Mouse (Mus musculus) gastrocnemius, adult 2 months (tissue): ENCODE data around the gene Megf11. TPM values are rescaled to one million over a fixed set of nuclear protein-coding genes. Genes with fewer than 3 reads are reported as not detected.
A peak's percentile ranks its signal among the peaks of the same experiment; 100 is the strongest.

Source experiments
- DNase-seq: peaks from one replicate; pipeline ENCODE4 v3.0.0; 2022
- H3K27ac ChIP-seq: fragments of 200-600 bp; 2 replicates; pipeline ENCODE4 v1.8.1; 2022; ENCODE audit warnings: mild to moderate bottlenecking
- H3K4me3 ChIP-seq: fragments of 200-600 bp; 2 replicates; pipeline ENCODE4 v1.8.1; 2022; ENCODE audit warnings: mild to moderate bottlenecking, moderate library complexity
- CTCF ChIP-seq: fragments of 200-600 bp; IDR thresholded peaks from 2 replicates; pipeline ENCODE4 v1.8.1; 2022; ENCODE audit warnings: antibody characterized with exemption, mild to moderate bottlenecking, moderate library complexity
- intact Hi-C: fragments of 180-260 bp; cut with DNase I; formaldehyde crosslinking; loops from one replicate; pipeline ENCODE4 v1.15.1; 2025
- total RNA-seq, 2 experiments: library from RNA; stranded (reverse); gene quantifications; 2 replicates each; pipeline ENCODE4 v1.2.3; 2021

Megf11 gene
- total RNA-seq, 2 experiments from 2014 or later, result 0.25 to 0.46 TPM

- intact Hi-C loops, result no loop called here
- DNase-seq, result no peak
- TF ChIP-seq CTCF, result no peak
Observed at GRCm38 (mm10) chr9:64621499-64622296, 236.3 kb downstream of the Megf11 start.

DNA sequence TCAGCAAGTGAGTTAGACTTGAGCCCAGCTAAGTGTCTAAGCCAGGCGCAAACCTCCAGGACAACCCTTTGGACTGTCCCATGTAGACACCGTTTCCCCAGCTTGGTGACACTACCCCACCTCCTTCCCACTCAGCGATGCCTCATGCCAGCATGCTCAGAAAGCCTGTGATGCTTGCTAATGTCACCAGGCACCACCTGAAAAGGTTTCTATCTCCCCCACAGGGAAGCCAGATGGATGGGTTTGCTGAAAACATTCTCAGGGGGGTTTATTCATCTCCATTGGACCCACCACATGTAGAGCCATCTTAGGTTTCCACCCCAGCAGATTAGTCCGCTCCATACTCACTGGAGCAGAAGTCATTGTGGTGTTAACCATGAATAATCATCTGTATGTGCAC lies 237.9 kb downstream of the Megf11 start:
- no peak for DNase-seq
- intact Hi-C loops, result no loop called here
- Histone ChIP-seq H3K4me3 (no peak overlapping the region), H3K27ac (no peak overlapping the region)
- TF ChIP-seq CTCF, result no peak

More at GRCm38 (mm10) chr9:64621499-64622296, 236.3 kb downstream of the Megf11 start:
- Histone ChIP-seq H3K4me3 (no peak overlapping the region), H3K27ac (no peak overlapping the region)

GRCm38 (mm10) chr9:64624536-64624935 lies 239.1 kb downstream of the Megf11 start:
- TF ChIP-seq CTCF, result no peak
- intact Hi-C loops, result no loop called here
- no peak overlapping the region for H3K4me3 ChIP-seq
- no peak overlapping the region for H3K27ac ChIP-seq
- DNase-seq, result no peak

GRCm38 (mm10) chr9:64629802-64630201 lies 244.4 kb downstream of the Megf11 start:
- intact Hi-C loops, result no loop called here
- Histone ChIP-seq H3K27ac (no peak overlapping the region), H3K4me3 (no peak overlapping the region)
- no peak for DNase-seq
- no peak for TF ChIP-seq CTCF

DNA sequence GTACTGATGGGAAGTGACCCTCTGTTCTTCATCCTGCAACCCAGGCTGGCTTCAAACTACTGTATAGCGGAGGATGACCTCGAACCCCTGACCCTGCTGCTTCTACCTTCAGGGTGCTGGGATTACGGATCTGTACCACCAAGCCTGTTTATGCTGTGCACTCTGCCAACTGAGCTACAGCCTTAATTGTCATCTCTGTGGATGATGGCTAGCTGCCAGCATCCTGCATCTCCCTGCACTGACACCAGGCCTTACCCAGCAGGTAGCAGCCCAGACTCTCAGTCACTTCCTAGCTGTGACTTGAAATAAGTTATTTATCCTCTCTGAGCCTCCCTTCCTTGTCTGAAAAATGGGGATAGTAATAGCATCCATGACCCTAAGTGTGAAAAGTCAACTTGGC lies 247.7 kb downstream of the Megf11 start:
- intact Hi-C loops, result no loop called here

DNA sequence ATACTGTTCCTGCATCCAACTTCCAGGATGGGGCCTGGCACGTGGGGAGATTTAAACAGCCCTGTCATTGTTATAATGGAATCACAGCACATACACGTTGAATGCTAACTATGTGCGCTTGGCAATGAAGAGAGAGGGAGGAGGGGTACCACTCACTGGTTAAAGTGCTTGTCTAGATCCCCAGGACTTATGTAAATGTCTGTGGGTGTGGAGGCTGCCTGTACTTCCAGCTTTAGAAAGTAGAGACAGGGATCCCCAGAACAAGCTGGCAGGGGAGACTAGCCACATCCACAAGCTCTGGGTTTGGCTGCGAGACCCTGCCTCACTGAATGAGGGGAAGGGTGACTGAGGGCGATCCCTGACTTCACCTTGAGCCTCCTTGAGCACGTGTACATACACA lies 250.7 kb downstream of the Megf11 start:
- no peak for DNase-seq
- TF ChIP-seq CTCF, result no peak
- H3K4me3 ChIP-seq, result no peak overlapping the region
- H3K27ac ChIP-seq, result no peak overlapping the region
- intact Hi-C loops, result no loop called here

More for the DNA sequence above, 247.7 kb downstream of the Megf11 start:
- TF ChIP-seq CTCF, result no peak
- DNase-seq, result no peak
- H3K4me3 ChIP-seq, result no peak overlapping the region
- H3K27ac ChIP-seq, result no peak overlapping the region

DNA sequence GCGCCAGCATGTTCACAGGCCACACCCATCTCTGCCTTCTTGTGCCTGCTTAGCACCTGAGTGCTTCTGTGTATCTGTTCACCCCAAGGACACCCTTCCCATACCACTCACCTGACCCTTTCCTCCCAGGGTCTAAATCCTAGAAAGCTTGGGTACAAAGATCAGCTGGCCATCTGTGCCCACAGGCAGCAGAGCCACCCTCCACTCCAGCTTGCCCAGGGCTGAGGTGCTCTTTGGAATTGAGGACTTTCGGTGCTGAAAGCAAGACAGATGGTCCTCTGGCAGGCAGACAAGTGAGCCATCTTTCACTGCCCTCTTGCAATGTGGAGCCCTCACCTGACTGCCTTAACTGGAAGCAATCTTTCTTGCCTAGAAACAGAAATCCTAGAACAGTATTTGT lies 251.5 kb downstream of the Megf11 start:
- no peak overlapping the region for H3K27ac ChIP-seq
- intact Hi-C loops, result no loop called here
- no peak for TF ChIP-seq CTCF
- H3K4me3 ChIP-seq, result no peak overlapping the region
- DNase-seq, result no peak

- Histone ChIP-seq H3K4me3 (no peak overlapping the region), H3K27ac (no peak overlapping the region)
- intact Hi-C loops, result no loop called here
- no peak for TF ChIP-seq CTCF
- DNase-seq, result peak; percentile 69
Observed at GRCm38 (mm10) chr9:64638250-64638649, 252.8 kb downstream of the Megf11 start.

DNA sequence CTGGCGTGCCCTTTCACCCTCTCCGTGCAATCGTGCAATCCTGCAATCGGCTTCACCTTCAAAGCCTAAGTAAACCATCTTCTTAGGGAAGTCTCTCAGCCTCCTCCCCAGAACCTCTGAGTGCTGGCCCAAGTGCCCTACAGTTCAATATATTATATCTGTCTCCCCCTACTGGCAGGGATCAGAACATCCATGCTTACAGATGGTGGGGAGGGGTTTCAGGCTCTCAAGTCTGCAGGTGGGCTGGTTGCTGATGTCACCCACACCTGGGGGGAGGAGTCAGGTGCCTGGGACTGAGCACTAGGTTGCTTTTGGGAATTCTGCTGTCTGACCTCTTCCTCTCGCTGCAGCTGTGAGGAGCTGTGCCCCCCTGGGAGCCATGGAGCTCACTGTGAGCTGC lies 254.2 kb downstream of the Megf11 start:
- H3K27ac ChIP-seq, result no peak overlapping the region
- no peak overlapping the region for H3K4me3 ChIP-seq
- DNase-seq, result peak; percentile 24
- intact Hi-C loops, result loop anchor here (1.0 to 5.0 kb wide), 2 partner anchors 245 to 292 kb away; no protein-coding TSS in a partner anchor
- peak; percentile 74 for TF ChIP-seq CTCF

GRCm38 (mm10) chr9:64644129-64644528 lies 258.7 kb downstream of the Megf11 start:
- intact Hi-C loops, result loop anchor here (5.0 kb wide), 1 partner anchor 297 kb away; no protein-coding TSS in a partner anchor
- no peak overlapping the region for H3K4me3 ChIP-seq
- no peak for DNase-seq
- no peak overlapping the region for H3K27ac ChIP-seq
- no peak for TF ChIP-seq CTCF

- Histone ChIP-seq H3K27ac (no peak overlapping the region), H3K4me3 (no peak overlapping the region)
- no peak for TF ChIP-seq CTCF
- intact Hi-C loops, result no loop called here
- no peak for DNase-seq
Observed at GRCm38 (mm10) chr9:64645462-64645861, 260.0 kb downstream of the Megf11 start.

DNA sequence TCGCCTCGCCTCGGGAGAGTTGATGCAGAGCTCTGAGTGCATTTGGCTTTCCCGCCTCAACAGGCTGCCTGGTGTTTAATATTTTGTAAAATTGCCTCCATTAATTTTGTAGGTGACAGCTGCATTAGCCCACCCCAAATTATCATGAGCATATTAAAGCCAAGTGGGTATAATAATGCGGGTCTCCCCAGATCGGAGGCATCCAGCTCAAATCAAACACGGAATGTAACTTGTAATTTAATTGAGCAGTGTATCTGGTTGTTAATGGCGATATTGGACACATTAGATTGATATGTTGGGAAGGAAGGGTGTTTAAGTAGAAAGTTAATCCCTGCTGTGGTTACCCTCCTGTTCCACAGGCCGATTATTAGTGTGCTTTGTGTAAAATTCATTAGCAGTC lies 264.0 kb downstream of the Megf11 start:
- intact Hi-C loops, result no loop called here

GRCm38 (mm10) chr9:64649892-64650291 lies 264.5 kb downstream of the Megf11 start:
- TF ChIP-seq CTCF, result no peak
- no peak for DNase-seq
- intact Hi-C loops, result no loop called here
- no peak overlapping the region for H3K27ac ChIP-seq
- no peak overlapping the region for H3K4me3 ChIP-seq

More for the DNA sequence above, 264.0 kb downstream of the Megf11 start:
- TF ChIP-seq CTCF, result no peak
- H3K4me3 ChIP-seq, result no peak overlapping the region
- DNase-seq, result no peak
- H3K27ac ChIP-seq, result no peak overlapping the region

- no peak for DNase-seq
- intact Hi-C loops, result no loop called here
- Histone ChIP-seq H3K27ac (no peak overlapping the region), H3K4me3 (no peak overlapping the region)
- no peak for TF ChIP-seq CTCF
Observed at GRCm38 (mm10) chr9:64651181-64651580, 265.8 kb downstream of the Megf11 start.
